Mouse (Mus musculus): Measurements from ENCODE around the gene Rwdd2a. TPM values are rescaled to one million over a fixed set of nuclear protein-coding genes. Genes with fewer than 3 reads are reported as not detected.
"Not testable (repeated sequence)": the region's sequence is repeated elsewhere in the genome, so short reads cannot be mapped to it uniquely, and the experiment has no call there.

The Rwdd2a gene
- polyA plus RNA-seq, 1 experiment from 2014 or later = 5.3 TPM

DNA sequence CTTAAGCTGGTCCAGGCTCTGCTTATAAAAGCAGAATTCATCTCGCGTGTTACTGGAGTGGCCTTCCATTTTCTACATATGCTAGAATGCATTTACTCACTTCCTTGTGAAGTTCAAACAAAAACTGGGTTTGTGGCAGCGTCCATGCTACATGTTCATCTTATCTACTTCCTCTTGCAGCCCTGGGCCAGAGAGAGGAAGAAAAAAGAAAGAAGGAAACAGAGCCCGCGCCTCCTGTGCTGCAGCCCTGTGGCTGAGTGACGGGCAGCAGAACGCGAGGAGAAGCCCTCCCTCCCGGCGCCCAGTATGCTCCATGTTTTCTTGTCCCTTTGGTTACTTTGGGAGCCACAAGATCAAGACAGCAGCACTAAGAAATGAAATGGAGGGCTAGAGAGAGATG, 7.9 kb downstream of the Rwdd2a start:
- Histone ChIP-seq H3K9ac (ENCODE audit: low read length) (no peak overlapping the region), H3K4me3 (ENCODE audit: low read length) (no peak overlapping the region), H3K9me3 (ENCODE audit: control insufficient read depth, low read length) (no peaks in the 10 kb centered on the region), H3K27ac (ENCODE audit: low read length) (no peak overlapping the region), H3K27me3 (ENCODE audit: control insufficient read depth, insufficient read depth, low read depth, low read length) (no peaks in the 10 kb centered on the region), H3K36me3 (ENCODE audit: control insufficient read depth, insufficient read depth, low read length) (no peaks in the 10 kb centered on the region), H3K4me2 (ENCODE audit: low read depth, low read length) (no peak overlapping the region), H3K4me1 (replicated peaks; ENCODE audit: control insufficient read depth, insufficient read depth, low read length) (no peaks in the 10 kb centered on the region)
- ATAC-seq (ENCODE audit: low read depth) = no peak
- WGBS = 67% methylated on average over 10 of the region's 10 CpGs

DNA sequence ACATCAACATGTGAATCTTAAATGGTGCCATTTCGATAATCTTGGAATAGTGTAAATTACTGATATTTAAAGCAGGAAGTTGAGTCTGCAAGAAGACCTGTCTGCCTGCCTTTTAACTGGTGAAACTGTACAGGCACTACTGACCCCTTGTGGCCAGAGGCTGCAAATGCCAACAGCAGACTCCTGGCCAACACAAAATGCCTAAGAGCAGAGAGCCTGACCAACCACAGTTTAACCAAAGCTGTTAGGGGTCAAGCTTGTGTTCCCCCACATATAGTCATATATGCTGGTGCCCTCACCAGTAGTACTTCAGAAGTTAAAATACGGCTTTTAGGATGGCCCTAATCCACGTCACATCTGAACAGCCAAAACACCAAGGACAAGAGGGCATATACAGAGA, 11.9 kb downstream of the Rwdd2a start:
- Histone ChIP-seq H3K9me3 (ENCODE audit: control insufficient read depth, low read length) (no peaks in the 10 kb centered on the region), H3K4me3 (ENCODE audit: low read length) (no peak overlapping the region), H3K36me3 (ENCODE audit: control insufficient read depth, insufficient read depth, low read length) (no peaks in the 10 kb centered on the region), H3K27ac (ENCODE audit: low read length) (no peak overlapping the region), H3K4me1 (replicated peaks; ENCODE audit: control insufficient read depth, insufficient read depth, low read length) (no peaks in the 10 kb centered on the region), H3K4me2 (ENCODE audit: low read depth, low read length) (no peak overlapping the region), H3K9ac (ENCODE audit: low read length) (no peak overlapping the region), H3K27me3 (ENCODE audit: control insufficient read depth, insufficient read depth, low read depth, low read length) (no peaks in the 10 kb centered on the region)
- 0 out of 2 replicates have a peak, but pooled peaks have one; percentile 49 for ATAC-seq (ENCODE audit: low read depth)
- 52% methylated on average over 3 of the region's 3 CpGs for WGBS

DNA sequence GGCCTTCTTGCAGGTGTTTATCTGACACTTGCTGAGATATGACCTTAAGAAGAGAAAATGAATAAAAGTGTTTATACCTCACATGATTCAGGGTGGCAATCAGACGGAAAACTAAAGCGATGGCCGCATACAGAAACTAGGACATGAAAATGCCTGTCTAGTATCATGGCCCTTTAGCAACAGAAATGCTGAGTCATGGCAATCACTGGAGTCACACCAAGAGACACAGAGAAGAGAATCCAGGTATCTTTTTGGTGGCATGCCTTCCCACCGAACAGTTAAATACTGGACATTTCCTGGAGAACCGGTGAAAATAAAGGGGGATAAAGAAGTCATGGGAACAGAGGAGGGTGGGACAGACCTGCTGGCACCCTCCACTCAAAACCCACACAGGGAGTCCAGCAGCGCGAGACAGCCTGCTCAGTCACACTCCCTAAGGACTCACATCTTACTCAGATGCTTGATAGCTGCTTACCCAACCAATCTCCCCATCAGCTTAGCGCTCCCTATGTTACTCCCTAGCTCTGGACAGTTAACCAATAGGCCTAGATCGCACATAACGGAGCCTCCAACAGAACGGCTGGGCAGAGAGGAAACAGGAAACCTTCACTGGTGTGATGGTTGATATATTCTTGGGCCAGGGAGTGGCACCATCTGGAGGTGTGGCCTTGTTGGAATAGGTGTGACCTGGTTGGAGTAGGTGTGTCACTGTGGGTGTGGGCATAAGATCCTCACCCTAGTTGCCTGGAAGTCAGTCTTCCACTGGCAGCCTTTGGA, 15.4 kb downstream of the Rwdd2a start:
- Histone ChIP-seq H3K4me3 (ENCODE audit: low read length) (no peak overlapping the region), H3K9me3 (ENCODE audit: control insufficient read depth, low read length) (no peaks in the 10 kb centered on the region), H3K4me1 (replicated peaks; ENCODE audit: control insufficient read depth, insufficient read depth, low read length) (no peaks in the 10 kb centered on the region), H3K27ac (ENCODE audit: low read length) (no peak overlapping the region), H3K36me3 (ENCODE audit: control insufficient read depth, insufficient read depth, low read length) (no peaks in the 10 kb centered on the region), H3K9ac (ENCODE audit: low read length) (no peak overlapping the region), H3K4me2 (ENCODE audit: low read depth, low read length) (no peak overlapping the region), H3K27me3 (ENCODE audit: control insufficient read depth, insufficient read depth, low read depth, low read length) (no peaks in the 10 kb centered on the region)
- WGBS = 87% methylated on average over 11 of the region's 11 CpGs
- no peak for ATAC-seq (ENCODE audit: low read depth)

DNA sequence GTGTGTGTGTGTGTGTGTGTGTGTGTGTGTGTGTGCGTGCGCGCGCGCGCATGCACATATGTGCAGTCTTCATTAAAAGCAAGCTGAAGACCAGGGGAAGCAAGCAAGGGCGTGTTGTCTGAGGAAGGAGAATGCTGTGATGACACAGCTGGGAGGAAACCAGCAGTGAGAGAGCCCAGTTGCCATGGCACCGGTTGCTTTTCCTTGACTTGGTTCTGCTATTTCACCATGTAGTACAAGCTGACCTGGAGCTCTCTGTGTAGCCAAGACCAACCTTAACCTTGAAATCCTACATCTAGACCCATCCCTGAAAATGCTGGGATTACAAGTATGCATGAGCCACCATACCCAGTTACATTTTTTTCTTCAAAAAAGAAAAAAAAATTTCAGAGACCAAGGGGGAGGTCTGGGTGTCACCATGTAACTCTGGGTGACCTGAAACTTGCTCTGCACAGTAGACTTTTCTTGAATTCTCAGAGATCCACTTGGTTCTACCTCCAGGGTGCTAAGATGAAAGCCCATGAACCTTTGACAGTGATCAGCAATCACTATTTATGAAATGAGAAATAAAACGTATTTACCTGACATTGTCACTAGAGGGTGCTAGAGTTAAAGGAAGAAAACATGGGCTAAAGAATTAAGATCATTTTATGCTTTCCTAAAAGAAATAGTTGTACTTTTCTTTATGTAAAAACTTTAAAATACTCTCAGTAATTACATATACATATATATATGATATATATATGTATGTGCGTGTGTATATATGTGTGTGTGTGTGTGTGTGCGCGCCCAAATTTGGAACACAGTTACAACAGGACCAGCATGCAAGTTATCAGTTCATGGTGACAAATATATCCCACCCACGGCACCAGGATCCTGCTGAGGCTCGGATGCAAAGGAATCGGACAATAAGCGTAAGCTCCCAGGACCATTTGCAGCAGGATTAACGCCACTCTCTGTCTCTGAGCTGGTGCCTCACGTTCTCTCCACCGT, 21.2 kb downstream of the Rwdd2a start:
- no peak; the same call in 1 of the 2 replicates for ATAC-seq (ENCODE audit: low read depth)
- Histone ChIP-seq H3K36me3 (ENCODE audit: control insufficient read depth, insufficient read depth, low read length) (no peaks in the 10 kb centered on the region), H3K9ac (ENCODE audit: low read length) (no peak overlapping the region), H3K4me1 (replicated peaks; ENCODE audit: control insufficient read depth, insufficient read depth, low read length) (peaks cover 8% of the 10 kb centered on the region; the same call in 1 of the 2 replicates), H3K9me3 (ENCODE audit: control insufficient read depth, low read length) (no peaks in the 10 kb centered on the region), H3K4me3 (ENCODE audit: low read length) (no peak overlapping the region), H3K4me2 (ENCODE audit: low read depth, low read length) (no peak overlapping the region), H3K27ac (ENCODE audit: low read length) (no peak overlapping the region), H3K27me3 (ENCODE audit: control insufficient read depth, insufficient read depth, low read depth, low read length) (no peaks in the 10 kb centered on the region)
- WGBS = 68% methylated on average over 19 of the region's 19 CpGs

DNA sequence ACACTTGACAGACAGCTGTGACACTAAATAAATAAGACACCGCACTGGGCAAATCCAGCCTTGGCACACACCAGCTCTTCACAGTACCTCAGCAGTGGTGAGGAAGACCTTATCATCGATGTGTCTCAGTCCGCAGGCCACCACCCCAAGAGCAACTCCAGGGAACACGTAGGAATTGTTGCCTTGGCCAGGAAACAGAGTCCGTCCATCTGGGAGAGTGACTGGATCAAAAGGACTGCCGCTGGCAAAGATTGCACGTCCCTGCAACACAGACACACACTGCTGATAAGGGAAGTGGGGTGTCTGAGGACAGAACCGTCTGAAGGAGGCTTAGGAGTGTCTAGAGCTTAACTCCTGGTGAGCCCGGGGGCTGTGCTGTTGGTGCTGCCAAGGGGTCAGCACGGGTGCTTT, 22.6 kb downstream of the Rwdd2a start:
- H3K4me1 ChIP-seq (replicated peaks; ENCODE audit: control insufficient read depth, insufficient read depth, low read length); H3K9ac ChIP-seq (ENCODE audit: low read length); H3K27me3 ChIP-seq (ENCODE audit: control insufficient read depth, insufficient read depth, low read depth, low read length); H3K27ac ChIP-seq (ENCODE audit: low read length); H3K36me3 ChIP-seq (ENCODE audit: control insufficient read depth, insufficient read depth, low read length); H3K4me3 ChIP-seq (ENCODE audit: low read length); H3K4me2 ChIP-seq (ENCODE audit: low read depth, low read length); H3K9me3 ChIP-seq (ENCODE audit: control insufficient read depth, low read length): not testable (repeated sequence)
- WGBS = 15% methylated on average over 9 of the region's 10 CpGs
- ATAC-seq (ENCODE audit: low read depth) = peak; percentile 76

DNA sequence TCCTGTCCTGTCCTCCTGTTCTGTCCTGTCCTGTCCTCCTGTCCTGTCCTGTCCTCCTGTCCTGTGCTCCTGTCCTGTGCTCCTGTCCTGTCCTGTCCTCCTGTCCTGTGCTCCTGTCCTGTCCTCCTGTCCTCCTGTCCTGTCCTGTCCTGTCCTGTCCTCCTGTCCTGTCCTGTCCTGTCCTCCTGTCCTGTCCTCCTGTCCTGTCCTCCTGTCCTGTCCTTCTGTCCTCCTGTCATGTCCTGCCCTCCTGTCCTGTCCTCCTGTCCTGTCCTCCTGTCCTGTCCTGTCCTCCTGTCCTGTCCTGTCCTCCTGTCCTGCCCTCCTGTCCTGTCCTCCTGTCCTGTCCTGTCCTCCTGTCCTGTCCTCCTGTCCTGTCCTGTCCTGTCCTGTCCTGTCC, 25.2 kb downstream of the Rwdd2a start:
- not testable (repeated sequence) for H3K27me3 ChIP-seq (ENCODE audit: control insufficient read depth, insufficient read depth, low read depth, low read length); H3K4me1 ChIP-seq (replicated peaks; ENCODE audit: control insufficient read depth, insufficient read depth, low read length); H3K4me2 ChIP-seq (ENCODE audit: low read depth, low read length); ATAC-seq (ENCODE audit: low read depth); H3K4me3 ChIP-seq (ENCODE audit: low read length); H3K36me3 ChIP-seq (ENCODE audit: control insufficient read depth, insufficient read depth, low read length); H3K27ac ChIP-seq (ENCODE audit: low read length); H3K9me3 ChIP-seq (ENCODE audit: control insufficient read depth, low read length); H3K9ac ChIP-seq (ENCODE audit: low read length)

DNA sequence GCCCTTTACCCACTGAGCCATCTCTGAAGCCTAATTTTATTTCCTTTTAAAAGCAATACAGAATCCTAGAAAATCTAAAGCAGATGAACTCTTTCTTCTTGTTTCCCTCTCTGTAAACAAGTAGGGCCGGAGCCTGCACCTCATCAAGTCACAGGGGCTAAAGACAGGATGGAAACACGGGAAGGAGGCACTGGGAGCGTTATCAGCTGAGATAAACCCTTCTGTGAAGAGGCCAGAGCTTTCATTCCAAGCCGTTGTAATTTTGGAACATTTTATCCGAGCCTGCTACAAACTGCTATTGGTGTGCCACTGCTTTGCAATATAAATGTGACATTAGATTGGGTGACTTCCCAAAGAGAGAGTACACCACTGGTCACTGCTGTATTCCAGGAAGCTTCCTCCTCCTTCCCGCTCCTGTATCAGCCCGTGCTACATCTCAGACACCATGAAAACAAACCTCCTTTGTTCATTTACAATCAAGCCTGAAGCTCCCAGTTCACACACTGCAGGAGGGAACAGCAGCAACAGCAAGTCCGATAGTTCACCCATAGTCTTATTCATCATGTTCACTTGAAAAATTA, 28.0 kb downstream of the Rwdd2a start:
- Histone ChIP-seq H3K27me3 (ENCODE audit: control insufficient read depth, insufficient read depth, low read depth, low read length) (no peaks in the 10 kb centered on the region), H3K27ac (ENCODE audit: low read length) (peak overlapping the region; percentile 24; the same call in 1 of the 2 replicates), H3K9me3 (ENCODE audit: control insufficient read depth, low read length) (no peaks in the 10 kb centered on the region), H3K4me3 (ENCODE audit: low read length) (no peak overlapping the region), H3K4me1 (replicated peaks; ENCODE audit: control insufficient read depth, insufficient read depth, low read length) (no peaks in the 10 kb centered on the region; the same call in 1 of the 2 replicates), H3K4me2 (ENCODE audit: low read depth, low read length) (no peak overlapping the region), H3K36me3 (ENCODE audit: control insufficient read depth, insufficient read depth, low read length) (no peaks in the 10 kb centered on the region), H3K9ac (ENCODE audit: low read length) (no peak overlapping the region)
- peak; percentile 79 for ATAC-seq (ENCODE audit: low read depth)
- 23% methylated on average over 8 of the region's 8 CpGs for WGBS

DNA sequence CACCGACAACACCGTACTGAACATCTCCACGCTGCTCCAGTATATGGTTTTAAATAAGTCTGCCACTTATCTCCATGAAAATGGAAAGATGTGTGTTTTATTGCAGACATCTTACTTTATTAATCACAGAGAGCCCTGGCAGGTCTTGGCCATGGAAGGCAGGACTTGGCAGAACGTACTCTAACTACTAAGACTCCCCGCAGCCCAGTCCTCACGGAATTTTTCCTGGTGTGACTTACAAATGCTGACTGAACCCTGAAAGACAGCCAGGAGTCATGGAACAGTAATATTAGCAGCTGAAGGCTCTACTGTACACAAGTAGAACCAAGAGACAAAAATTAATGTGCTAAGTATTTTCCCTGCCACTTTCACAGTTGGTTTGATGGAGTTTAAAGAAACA, 34.0 kb downstream of the Rwdd2a start:
- Histone ChIP-seq H3K4me2 (ENCODE audit: low read depth, low read length) (no peak overlapping the region), H3K4me3 (ENCODE audit: low read length) (no peak overlapping the region), H3K27ac (ENCODE audit: low read length) (peak overlapping the region; percentile 48; the same call in 1 of the 2 replicates), H3K9ac (ENCODE audit: low read length) (no peak overlapping the region), H3K36me3 (ENCODE audit: control insufficient read depth, insufficient read depth, low read length) (no peaks in the 10 kb centered on the region), H3K4me1 (replicated peaks; ENCODE audit: control insufficient read depth, insufficient read depth, low read length) (peaks cover 6% of the 10 kb centered on the region), H3K27me3 (ENCODE audit: control insufficient read depth, insufficient read depth, low read depth, low read length) (no peaks in the 10 kb centered on the region), H3K9me3 (ENCODE audit: control insufficient read depth, low read length) (no peaks in the 10 kb centered on the region)
- WGBS = 56% methylated on average over 6 of the region's 6 CpGs
- ATAC-seq (ENCODE audit: low read depth) = peak; percentile 94

DNA sequence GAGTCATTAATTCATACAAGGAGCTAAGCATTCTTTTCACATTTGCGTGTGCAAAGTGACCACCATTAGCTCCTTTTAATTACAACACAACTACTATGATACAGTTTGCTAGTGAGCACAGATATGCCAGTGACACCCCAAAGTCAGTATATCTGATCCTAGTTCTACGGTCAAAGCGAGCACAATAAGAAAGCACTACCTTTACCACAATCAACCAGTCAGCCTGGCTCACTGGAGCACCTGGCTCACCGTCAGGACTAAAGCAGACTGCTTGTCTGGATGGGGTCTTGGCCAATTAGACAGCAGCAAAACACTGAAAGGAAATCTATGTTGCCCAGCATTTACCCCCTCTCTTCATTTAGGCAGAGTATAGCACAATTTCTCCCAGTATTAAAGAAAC, 40.3 kb downstream of the Rwdd2a start:
- Histone ChIP-seq H3K27me3 (ENCODE audit: control insufficient read depth, insufficient read depth, low read depth, low read length) (no peaks in the 10 kb centered on the region), H3K4me2 (ENCODE audit: low read depth, low read length) (no peak overlapping the region), H3K9me3 (ENCODE audit: control insufficient read depth, low read length) (no peaks in the 10 kb centered on the region), H3K4me1 (replicated peaks; ENCODE audit: control insufficient read depth, insufficient read depth, low read length) (no peaks in the 10 kb centered on the region), H3K4me3 (ENCODE audit: low read length) (no peak overlapping the region), H3K27ac (ENCODE audit: low read length) (no peak overlapping the region), H3K9ac (ENCODE audit: low read length) (no peak overlapping the region), H3K36me3 (ENCODE audit: control insufficient read depth, insufficient read depth, low read length) (no peaks in the 10 kb centered on the region)
- no peak for ATAC-seq (ENCODE audit: low read depth)
- 96% methylated on average over 4 of the region's 4 CpGs for WGBS

All from lung, embryonic 16.5 days (tissue).